Mouse (Mus musculus) small intestine, adult 10 weeks (tissue): ENCODE data around the gene Cox11. TPM values are rescaled to one million over a fixed set of nuclear protein-coding genes. Genes with fewer than 3 reads are reported as not detected.

Experiments used
- polyA plus RNA-seq: library from polyadenylated mRNA; stranded (reverse); fragments of 350-450 nt; fragmentation: Illumina TruSeq; extraction: RNeasy Lipid Tissue Mini Kit (QIAGEN cat#74804); gene quantifications from one replicate; pipeline ENCODE4 v1.2.3, GENCODE M21; 2014; ENCODE audit warnings: low replicate concordance

The Cox11 gene
- polyA plus RNA-seq: 74.6 TPM

DNA sequence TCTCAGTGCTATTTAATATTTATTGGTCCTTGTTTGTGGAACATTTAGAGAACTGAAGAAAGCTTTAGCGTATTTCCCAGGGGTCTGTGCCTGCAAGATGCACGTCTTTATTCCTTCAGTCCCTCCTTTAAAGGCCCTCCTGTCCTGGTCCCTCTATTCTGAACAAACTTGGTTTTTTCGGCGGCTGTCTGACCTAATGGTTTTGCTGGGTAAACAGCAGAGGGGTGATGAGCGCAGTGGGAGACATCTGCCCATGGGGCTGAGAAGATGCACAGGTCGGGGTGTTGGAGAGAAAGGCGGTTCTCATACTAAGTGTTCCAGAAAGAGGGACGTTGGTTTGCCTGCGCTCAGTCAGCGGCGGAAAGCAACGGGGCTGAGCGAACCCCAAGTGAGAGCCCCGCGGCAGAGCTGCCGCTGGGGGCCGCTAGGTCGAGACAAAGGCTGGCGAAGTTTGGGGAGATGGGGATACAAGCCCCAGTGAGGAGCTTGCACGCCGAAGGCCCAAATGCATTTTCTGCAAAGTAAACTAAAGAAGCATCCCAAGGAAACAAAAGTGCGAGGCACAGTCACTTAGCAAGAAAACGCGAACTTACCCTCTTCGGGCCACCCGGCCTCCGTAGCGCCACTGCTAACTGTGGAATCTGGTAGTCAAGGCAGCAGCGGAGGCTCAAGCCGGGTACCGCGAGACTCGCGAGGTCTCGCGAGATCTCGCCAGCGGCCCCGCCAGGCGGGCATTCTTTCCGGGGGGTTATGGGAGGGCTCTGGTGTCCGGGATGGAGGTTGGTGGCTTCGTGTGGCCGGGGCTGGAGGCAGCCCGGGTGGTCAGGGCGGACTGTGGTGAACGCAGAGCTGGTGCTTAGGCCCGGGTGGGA, at the start of gene Cox11, which contains the start of gene Stxbp4:
Cox11 (plus strand) TSS at position 734 of the 872 bp plus-strand sequence.
Stxbp4 (minus strand) TSS at position 645 of the 872 bp plus-strand sequence.

GRCm38 (mm10) chr11:90687460-90688416, 49.8 kb downstream of the Cox11 start, which contains the start of gene Tom1l1:
Gene Tom1l1, minus strand, starts transcription at chr11:90688366.

Other genes with a start within 250 kb of the Cox11 start
- 7.1 TPM for gene Hlf, start 247.3 kb upstream of the Cox11 start, polyA plus RNA-seq
- gene Stxbp4, start 89 bp upstream of the Cox11 start, polyA plus RNA-seq: 3.0 TPM
- gene Tom1l1, start 50.2 kb downstream of the Cox11 start, polyA plus RNA-seq: 105 TPM